Mouse (Mus musculus) kidney, adult 9 months (tissue): Measurements from ENCODE around the gene Abca4.
"Not testable (repeated sequence)": the region's sequence is repeated elsewhere in the genome, so short reads cannot be mapped to it uniquely, and the experiment has no call there.

Experiments used
- DNase-seq: peaks from one replicate; pipeline ENCODE4 v3.0.0; 2022

The Abca4 gene

GRCm38 (mm10) chr3:122058439-122059198 lies 14.4 kb downstream of the Abca4 start:
- DNase-seq, result peak; percentile 67

- no peak for DNase-seq
Observed at GRCm38 (mm10) chr3:122062586-122062985, 18.3 kb downstream of the Abca4 start.

- DNase-seq, result peak; percentile 48
Observed at GRCm38 (mm10) chr3:122064556-122065410, 20.5 kb downstream of the Abca4 start.

- peak; percentile 55 for DNase-seq
Observed at GRCm38 (mm10) chr3:122071769-122072168, 27.5 kb downstream of the Abca4 start.

- peak; percentile 92 for DNase-seq
Observed at GRCm38 (mm10) chr3:122072646-122073571, 28.7 kb downstream of the Abca4 start.

GRCm38 (mm10) chr3:122073595-122073994 lies 29.4 kb downstream of the Abca4 start:
- DNase-seq, result peak; percentile 50

- DNase-seq, result peak; percentile 92
Observed at GRCm38 (mm10) chr3:122074334-122074733, 30.1 kb downstream of the Abca4 start.

- peak; percentile 82 for DNase-seq
Observed at GRCm38 (mm10) chr3:122078141-122078540, 33.9 kb downstream of the Abca4 start.

GRCm38 (mm10) chr3:122079172-122079571 lies 34.9 kb downstream of the Abca4 start:
- DNase-seq, result no peak

- not testable (repeated sequence) for DNase-seq
Observed at GRCm38 (mm10) chr3:122081634-122082033, 37.4 kb downstream of the Abca4 start.

- DNase-seq, result no peak
Observed at GRCm38 (mm10) chr3:122082338-122082737, 38.1 kb downstream of the Abca4 start.

GRCm38 (mm10) chr3:122085157-122085989 lies 41.1 kb downstream of the Abca4 start:
- DNase-seq, result no peak

GRCm38 (mm10) chr3:122088054-122088681 lies 43.9 kb downstream of the Abca4 start:
- DNase-seq, result no peak

- no peak for DNase-seq
Observed at GRCm38 (mm10) chr3:122090338-122090737, 46.1 kb downstream of the Abca4 start.

GRCm38 (mm10) chr3:122099713-122100112 lies 55.5 kb downstream of the Abca4 start:
- no peak for DNase-seq

GRCm38 (mm10) chr3:122102091-122102490 lies 57.8 kb downstream of the Abca4 start:
- no peak for DNase-seq

GRCm38 (mm10) chr3:122103864-122104808 lies 59.9 kb downstream of the Abca4 start:
- DNase-seq, result peak; percentile 94

GRCm38 (mm10) chr3:122106920-122107319 lies 62.7 kb downstream of the Abca4 start:
- no peak for DNase-seq

- DNase-seq, result no peak
Observed at GRCm38 (mm10) chr3:122107643-122108194, 63.5 kb downstream of the Abca4 start.

GRCm38 (mm10) chr3:122109461-122109860 lies 65.2 kb downstream of the Abca4 start:
- peak; percentile 85 for DNase-seq
